22 mouse cellular contexts compared by ENCODE assay signal in the genomic region with DNA sequence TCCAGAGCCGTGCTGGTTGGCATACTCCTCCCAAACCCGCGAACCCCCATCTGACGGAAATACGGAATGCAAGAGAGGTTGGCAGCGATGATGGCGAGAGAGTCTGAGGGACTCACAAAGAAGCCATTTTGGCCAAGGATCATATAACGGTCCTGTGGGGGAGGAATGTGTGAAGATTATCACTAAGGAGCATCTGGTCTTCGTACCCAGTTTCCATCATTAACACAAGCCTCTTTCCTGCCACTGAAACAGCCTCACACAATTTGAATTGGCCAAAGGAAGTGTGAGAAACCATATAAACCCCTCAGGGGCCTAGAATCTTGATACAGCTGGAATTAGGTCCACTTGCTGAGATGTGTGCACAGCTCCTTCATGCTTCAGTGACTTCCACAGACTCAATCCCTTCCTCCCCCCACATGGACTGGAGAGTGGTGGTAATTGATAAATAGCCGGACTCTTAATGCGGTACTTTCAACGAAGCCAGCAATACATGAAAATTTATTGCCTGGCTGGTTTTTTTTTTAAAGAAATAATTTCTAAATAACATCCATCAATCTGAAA. TPM values are rescaled to one million over a fixed set of nuclear protein-coding genes. Genes with fewer than 3 reads are reported as not detected.
DNase-seq lines count a peak whose midpoint lies in the region; ATAC-seq lines count a peak whose summit lies in the region.
"Had no signal": no experiment of that assay in that cellular context is flagged by ENCODE, and none has a peak within 500 bp of the region (broad histone marks: within the 10 kb centered on the region; RNA-seq: fewer than 3 reads in every experiment).

No protein-coding gene starts in this region.

- H3K4me1 ChIP-seq in hindbrain, embryonic 13.5 days (replicated peaks) = peaks cover 13% of the 10 kb centered on the region; the same call in 1 of the 2 replicates
- H3K4me1 ChIP-seq in hindbrain, embryonic 10.5 days (replicated peaks) = peaks cover 30% of the 10 kb centered on the region
- H3K4me1 ChIP-seq in midbrain, embryonic 14.5 days (ENCODE audit: control insufficient read depth, insufficient read depth, low read length) = peaks cover 11% of the 10 kb centered on the region; the same call in 1 of the 2 replicates
- peaks cover 40% of the 10 kb centered on the region for H3K4me1 ChIP-seq in midbrain, embryonic 10.5 days
- H3K4me1 ChIP-seq: embryonic facial prominence, embryonic 15.5 days; stomach, embryonic 15.5 days had no signal

- ATAC-seq in hindbrain, embryonic 13.5 days (ENCODE audit: low FRiP score) = peak; percentile 57; the same call in 1 of the 2 replicates
- ATAC-seq in midbrain, embryonic 14.5 days (ENCODE audit: low FRiP score, low TSS enrichment) = no peak
- ATAC-seq: activated CD4-positive, CD25-positive, alpha-beta regulatory T cell, adult 4 months; CD4-positive, CD25-positive, alpha-beta regulatory T cell, adult 4 months had no signal

- 0 out of 2 replicates have a peak, but pooled peaks cover 3% of the 10 kb centered on the region for H3K9me3 ChIP-seq in hindbrain, embryonic 13.5 days
- no peaks in the 10 kb centered on the region for H3K9me3 ChIP-seq in hindbrain, embryonic 10.5 days
- no peaks in the 10 kb centered on the region for H3K9me3 ChIP-seq in midbrain, embryonic 14.5 days (ENCODE audit: control insufficient read depth, low read length)
- H3K9me3 ChIP-seq in midbrain, embryonic 10.5 days (replicated peaks) = no peaks in the 10 kb centered on the region
- H3K9me3 ChIP-seq: embryonic facial prominence, embryonic 15.5 days; heart, embryonic 12.5 days; stomach, embryonic 15.5 days had no signal

- H3K36me3 ChIP-seq in hindbrain, embryonic 13.5 days = no peaks in the 10 kb centered on the region
- H3K36me3 ChIP-seq in hindbrain, embryonic 10.5 days = no peaks in the 10 kb centered on the region
- H3K36me3 ChIP-seq in midbrain, embryonic 14.5 days (ENCODE audit: control insufficient read depth, insufficient read depth, low read length) = no peaks in the 10 kb centered on the region
- H3K36me3 ChIP-seq in midbrain, embryonic 10.5 days = no peaks in the 10 kb centered on the region
- H3K36me3 ChIP-seq: stomach, embryonic 15.5 days had no signal

- no peak overlapping the region for H3K4me3 ChIP-seq in hindbrain, embryonic 13.5 days
- H3K4me3 ChIP-seq in hindbrain, embryonic 10.5 days = no peak overlapping the region
- H3K4me3 ChIP-seq in midbrain, embryonic 14.5 days (replicated peaks; ENCODE audit: low read depth, low read length) = no peak overlapping the region
- H3K4me3 ChIP-seq in midbrain, embryonic 10.5 days = no peak overlapping the region
- H3K4me3 ChIP-seq: embryonic facial prominence, embryonic 15.5 days; heart, embryonic 12.5 days; stomach, embryonic 15.5 days had no signal

- H3K27me3 ChIP-seq in hindbrain, embryonic 13.5 days = peaks cover 67% of the 10 kb centered on the region
- peaks cover 54% of the 10 kb centered on the region for H3K27me3 ChIP-seq in hindbrain, embryonic 10.5 days (ENCODE audit: insufficient read depth, poor library complexity, severe bottlenecking)
- H3K27me3 ChIP-seq in midbrain, embryonic 14.5 days (ENCODE audit: control insufficient read depth, insufficient read depth, low read length) = peaks cover 11% of the 10 kb centered on the region; the same call in 1 of the 2 replicates
- H3K27me3 ChIP-seq in midbrain, embryonic 10.5 days (ENCODE audit: low read depth, poor library complexity, severe bottlenecking) = peaks cover 76% of the 10 kb centered on the region
- H3K27me3 ChIP-seq: embryonic facial prominence, embryonic 15.5 days; heart, embryonic 12.5 days; stomach, embryonic 15.5 days had no signal

- WGBS in hindbrain, embryonic 13.5 days = 74% methylated on average over 12 of the region's 12 CpGs
- 85% methylated on average over 12 of the region's 12 CpGs for WGBS in hindbrain, embryonic 10.5 days
- WGBS in midbrain, embryonic 14.5 days = 74% methylated on average over 12 of the region's 12 CpGs
- WGBS in midbrain, embryonic 10.5 days = 84% methylated on average over 12 of the region's 12 CpGs

- peak overlapping the region; percentile 15; the same call in 1 of the 2 replicates for H3K27ac ChIP-seq in hindbrain, embryonic 13.5 days
- H3K27ac ChIP-seq in hindbrain, embryonic 10.5 days = no peak overlapping the region
- H3K27ac ChIP-seq in midbrain, embryonic 14.5 days (replicated peaks; ENCODE audit: low read depth, low read length) = no peak overlapping the region
- H3K27ac ChIP-seq in midbrain, embryonic 10.5 days (replicated peaks) = no peak overlapping the region
- H3K27ac ChIP-seq: embryonic facial prominence, embryonic 15.5 days; stomach, embryonic 15.5 days had no signal

- peak; percentile 8 to 12 for DNase-seq in cerebellum, postnatal 14 days
- no peak for DNase-seq in cerebellum, adult 9-11 months
- no peak for DNase-seq in hindbrain, embryonic 10.5 days (ENCODE audit: low spot score)
- peak; percentile 24 for DNase-seq in midbrain, embryonic 14.5 days
- no peak for DNase-seq in midbrain, embryonic 10.5 days (ENCODE audit: low spot score)
- peak; percentile 49 for DNase-seq in mesoderm, embryonic 11.5 days (ENCODE audit: low read depth, low spot score)
- DNase-seq in left cerebral cortex, adult 11 months (ENCODE audit: low spot score) = no peak
- DNase-seq: adrenal gland, postnatal 10 days; cerebellum, adult 11 months; heart, postnatal 14 days; kidney, adult 11 months; kidney, postnatal 4 days; layer of hippocampus, adult 9-11 months; lung, adult 18-20 months; thymus, adult 18-20 months had no signal

- no peak overlapping the region for H3K9ac ChIP-seq in hindbrain, embryonic 13.5 days
- H3K9ac ChIP-seq in midbrain, embryonic 14.5 days (replicated peaks; ENCODE audit: low read length) = no peak overlapping the region
- H3K9ac ChIP-seq: embryonic facial prominence, embryonic 15.5 days; heart, embryonic 12.5 days; stomach, embryonic 15.5 days had no signal

- H3K4me2 ChIP-seq in hindbrain, embryonic 13.5 days = no peak overlapping the region
- H3K4me2 ChIP-seq in midbrain, embryonic 14.5 days (ENCODE audit: low read length) = no peak overlapping the region
- H3K4me2 ChIP-seq: embryonic facial prominence, embryonic 15.5 days; heart, embryonic 12.5 days; liver, embryonic 11.5 days; stomach, embryonic 15.5 days had no signal

RNA-seq across cellular contexts. Expression of a gene that starts 45.9 kb away (rescaled TPM):
- polyA plus RNA-seq in hindbrain, embryonic 13.5 days (2015; fragmentation: Nextera tagmentation; extraction: Ambion mirVana) = 0.65 and 1.4 TPM in 2 replicates
- 0.13 and 0.17 TPM in 2 replicates for polyA plus RNA-seq in hindbrain, embryonic 10.5 days (2016; fragmentation: Nextera tagmentation; extraction: Ambion mirVana)
- polyA plus RNA-seq in midbrain, embryonic 14.5 days (2014; fragmentation: Nextera tagmentation; extraction: Ambion mirVana) = 0.91 and 1.3 TPM in 2 replicates
- polyA plus RNA-seq in midbrain, embryonic 10.5 days (2016; fragmentation: Nextera tagmentation; extraction: Ambion mirVana) = 0.17 and 0.22 TPM in 2 replicates
- polyA plus RNA-seq: activated CD4-positive, CD25-positive, alpha-beta regulatory T cell, adult 4 months; CD4-positive, CD25-positive, alpha-beta regulatory T cell, adult 4 months had no signal

RNA-seq across cellular contexts. Expression of a gene that starts 59.7 kb away (rescaled TPM):
- 246 and 248 TPM in 2 replicates for polyA plus RNA-seq in hindbrain, embryonic 13.5 days (2015; fragmentation: Nextera tagmentation; extraction: Ambion mirVana)
- polyA plus RNA-seq in hindbrain, embryonic 10.5 days (2016; fragmentation: Nextera tagmentation; extraction: Ambion mirVana) = 280 and 317 TPM in 2 replicates
- 252 and 283 TPM in 2 replicates for polyA plus RNA-seq in midbrain, embryonic 14.5 days (2014; fragmentation: Nextera tagmentation; extraction: Ambion mirVana)
- 293 and 344 TPM in 2 replicates for polyA plus RNA-seq in midbrain, embryonic 10.5 days (2016; fragmentation: Nextera tagmentation; extraction: Ambion mirVana)

Comparison
In these comparisons a context has a peak if more than half of its experiments do, and no peak if none do; other contexts are left out.
1. DNase-seq: peak in cerebellum, postnatal 14 days (2 of 2), midbrain, embryonic 14.5 days (single experiment) and mesoderm, embryonic 11.5 days (single experiment); none in cerebellum, adult 9-11 months (single experiment), hindbrain, embryonic 10.5 days (single experiment), midbrain, embryonic 10.5 days (single experiment) and left cerebral cortex, adult 11 months (single experiment).